Mouse (Mus musculus): ENCODE data around the gene Igf2bp2. TPM values are rescaled to one million over a fixed set of nuclear protein-coding genes. Genes with fewer than 3 reads are reported as not detected.

Igf2bp2 gene
- polyA plus RNA-seq, 1 experiment from 2014 or later, result 174 TPM

GRCm38 (mm10) chr16:22140861-22141260 is 22.2 kb downstream of the Igf2bp2 start:
- Histone ChIP-seq H3K4me3 (no peak overlapping the region), H3K9me3 (no peaks in the 10 kb centered on the region), H3K4me1 (0 out of 2 replicates have a peak, but pooled peaks cover 7% of the 10 kb centered on the region), H3K36me3 (replicated peaks) (peaks cover 49% of the 10 kb centered on the region), H3K27ac (replicated peaks) (no peak overlapping the region), H3K27me3 (replicated peaks; ENCODE audit: low read depth, poor library complexity, severe bottlenecking) (no peaks in the 10 kb centered on the region)
- 81% methylated on average over 6 of the region's 6 CpGs for WGBS
- DNase-seq (ENCODE audit: low spot score), result no peak

GRCm38 (mm10) chr16:22139821-22140220 is 23.3 kb downstream of the Igf2bp2 start:
- WGBS, result 75% methylated on average over 5 of the region's 5 CpGs

GRCm38 (mm10) chr16:22136198-22136597 is 26.9 kb downstream of the Igf2bp2 start:
- no peak for DNase-seq (ENCODE audit: low spot score)
- WGBS, result 90% methylated on average over 5 of the region's 5 CpGs
- H3K27me3 ChIP-seq (replicated peaks; ENCODE audit: low read depth, poor library complexity, severe bottlenecking), result no peaks in the 10 kb centered on the region

More at GRCm38 (mm10) chr16:22139821-22140220, 23.3 kb downstream of the Igf2bp2 start:
- Histone ChIP-seq H3K4me3 (no peak overlapping the region), H3K4me1 (0 out of 2 replicates have a peak, but pooled peaks cover 7% of the 10 kb centered on the region), H3K9me3 (no peaks in the 10 kb centered on the region), H3K27me3 (replicated peaks; ENCODE audit: low read depth, poor library complexity, severe bottlenecking) (no peaks in the 10 kb centered on the region), H3K36me3 (replicated peaks) (peaks cover 40% of the 10 kb centered on the region), H3K27ac (replicated peaks) (no peak overlapping the region)
- no peak for DNase-seq (ENCODE audit: low spot score)

GRCm38 (mm10) chr16:22131321-22131720 is 31.8 kb downstream of the Igf2bp2 start:
- H3K4me1 ChIP-seq, result peaks cover 7% of the 10 kb centered on the region; the same call in 1 of the 2 replicates
- 84% methylated on average over 6 of the region's 6 CpGs for WGBS
- peaks cover 23% of the 10 kb centered on the region for H3K36me3 ChIP-seq (replicated peaks)
- DNase-seq (ENCODE audit: low spot score), result no peak
- no peak overlapping the region for H3K4me3 ChIP-seq
- no peak overlapping the region for H3K27ac ChIP-seq (replicated peaks)
- no peaks in the 10 kb centered on the region for H3K27me3 ChIP-seq (replicated peaks; ENCODE audit: low read depth, poor library complexity, severe bottlenecking)
- H3K9me3 ChIP-seq, result no peaks in the 10 kb centered on the region

More at GRCm38 (mm10) chr16:22136198-22136597, 26.9 kb downstream of the Igf2bp2 start:
- Histone ChIP-seq H3K36me3 (replicated peaks) (peaks cover 8% of the 10 kb centered on the region), H3K4me1 (peaks cover 14% of the 10 kb centered on the region; the same call in 1 of the 2 replicates), H3K27ac (replicated peaks) (no peak overlapping the region), H3K4me3 (no peak overlapping the region), H3K9me3 (no peaks in the 10 kb centered on the region)

- WGBS, result 95% methylated on average over 7 of the region's 7 CpGs
These were observed 33.6 kb downstream of the Igf2bp2 start for GRCm38 (mm10) chr16:22129511-22129910.

GRCm38 (mm10) chr16:22128595-22128994 is 34.5 kb downstream of the Igf2bp2 start:
- Histone ChIP-seq H3K27me3 (replicated peaks; ENCODE audit: low read depth, poor library complexity, severe bottlenecking) (no peaks in the 10 kb centered on the region), H3K9me3 (no peaks in the 10 kb centered on the region), H3K4me1 (peaks cover 20% of the 10 kb centered on the region), H3K27ac (replicated peaks) (no peak overlapping the region), H3K36me3 (replicated peaks) (peaks cover 23% of the 10 kb centered on the region), H3K4me3 (no peak overlapping the region)
- DNase-seq (ENCODE audit: low spot score), result no peak
- WGBS, result 90% methylated on average over 2 of the region's 2 CpGs

More at GRCm38 (mm10) chr16:22129511-22129910, 33.6 kb downstream of the Igf2bp2 start:
- H3K27me3 ChIP-seq (replicated peaks; ENCODE audit: low read depth, poor library complexity, severe bottlenecking), result no peaks in the 10 kb centered on the region
- H3K9me3 ChIP-seq, result no peaks in the 10 kb centered on the region
- H3K4me3 ChIP-seq, result no peak overlapping the region
- H3K27ac ChIP-seq (replicated peaks), result no peak overlapping the region
- H3K4me1 ChIP-seq, result peaks cover 16% of the 10 kb centered on the region
- no peak for DNase-seq (ENCODE audit: low spot score)
- peaks cover 23% of the 10 kb centered on the region for H3K36me3 ChIP-seq (replicated peaks)

- H3K9me3 ChIP-seq, result no peaks in the 10 kb centered on the region
- no peak overlapping the region for H3K4me3 ChIP-seq
- WGBS, result 97% methylated on average over 5 of the region's 5 CpGs
- no peak for DNase-seq (ENCODE audit: low spot score)
- no peak overlapping the region for H3K27ac ChIP-seq (replicated peaks)
- no peaks in the 10 kb centered on the region for H3K27me3 ChIP-seq (replicated peaks; ENCODE audit: low read depth, poor library complexity, severe bottlenecking)
- H3K4me1 ChIP-seq, result peaks cover 15% of the 10 kb centered on the region
- H3K36me3 ChIP-seq (replicated peaks), result peaks cover 23% of the 10 kb centered on the region
These were observed 35.3 kb downstream of the Igf2bp2 start for GRCm38 (mm10) chr16:22127806-22128205.

GRCm38 (mm10) chr16:22126936-22127335 is 36.2 kb downstream of the Igf2bp2 start:
- DNase-seq (ENCODE audit: low spot score), result no peak
- no peaks in the 10 kb centered on the region for H3K9me3 ChIP-seq
- peaks cover 12% of the 10 kb centered on the region for H3K4me1 ChIP-seq
- no peak overlapping the region for H3K27ac ChIP-seq (replicated peaks)
- WGBS, result 92% methylated on average over 4 of the region's 4 CpGs
- no peaks in the 10 kb centered on the region for H3K27me3 ChIP-seq (replicated peaks; ENCODE audit: low read depth, poor library complexity, severe bottlenecking)
- H3K4me3 ChIP-seq, result no peak overlapping the region
- H3K36me3 ChIP-seq (replicated peaks), result peaks cover 23% of the 10 kb centered on the region

GRCm38 (mm10) chr16:22124325-22124918 is 38.7 kb downstream of the Igf2bp2 start:
- H3K36me3 ChIP-seq (replicated peaks), result peaks cover 29% of the 10 kb centered on the region
- H3K27me3 ChIP-seq (replicated peaks; ENCODE audit: low read depth, poor library complexity, severe bottlenecking), result no peaks in the 10 kb centered on the region

GRCm38 (mm10) chr16:22123658-22124057 is 39.4 kb downstream of the Igf2bp2 start:
- Histone ChIP-seq H3K27me3 (replicated peaks; ENCODE audit: low read depth, poor library complexity, severe bottlenecking) (no peaks in the 10 kb centered on the region), H3K9me3 (no peaks in the 10 kb centered on the region), H3K4me1 (peaks cover 12% of the 10 kb centered on the region), H3K4me3 (no peak overlapping the region), H3K36me3 (replicated peaks) (peaks cover 32% of the 10 kb centered on the region), H3K27ac (replicated peaks) (no peak overlapping the region)
- 37% methylated on average over 5 of the region's 5 CpGs for WGBS
- DNase-seq (ENCODE audit: low spot score), result peak; percentile 65

More at GRCm38 (mm10) chr16:22124325-22124918, 38.7 kb downstream of the Igf2bp2 start:
- H3K27ac ChIP-seq (replicated peaks), result no peak overlapping the region
- 74% methylated on average over 7 of the region's 7 CpGs for WGBS
- H3K4me1 ChIP-seq, result peaks cover 12% of the 10 kb centered on the region
- H3K4me3 ChIP-seq, result no peak overlapping the region
- no peaks in the 10 kb centered on the region for H3K9me3 ChIP-seq
- DNase-seq (ENCODE audit: low spot score), result no peak

GRCm38 (mm10) chr16:22121109-22121508 is 42.0 kb downstream of the Igf2bp2 start:
- no peaks in the 10 kb centered on the region for H3K27me3 ChIP-seq (replicated peaks; ENCODE audit: low read depth, poor library complexity, severe bottlenecking)
- DNase-seq (ENCODE audit: low spot score), result no peak
- H3K9me3 ChIP-seq, result no peaks in the 10 kb centered on the region
- peaks cover 17% of the 10 kb centered on the region for H3K4me1 ChIP-seq
- 96% methylated on average over 8 of the region's 8 CpGs for WGBS
- no peak overlapping the region for H3K4me3 ChIP-seq
- H3K27ac ChIP-seq (replicated peaks), result no peak overlapping the region
- H3K36me3 ChIP-seq (replicated peaks), result peaks cover 45% of the 10 kb centered on the region

GRCm38 (mm10) chr16:22119524-22119923 is 43.6 kb downstream of the Igf2bp2 start:
- Histone ChIP-seq H3K27me3 (replicated peaks; ENCODE audit: low read depth, poor library complexity, severe bottlenecking) (no peaks in the 10 kb centered on the region), H3K36me3 (replicated peaks) (peaks cover 48% of the 10 kb centered on the region), H3K27ac (replicated peaks) (no peak overlapping the region), H3K9me3 (no peaks in the 10 kb centered on the region), H3K4me3 (no peak overlapping the region), H3K4me1 (peaks cover 11% of the 10 kb centered on the region)
- DNase-seq (ENCODE audit: low spot score), result no peak
- WGBS, result 97% methylated on average over 15 of the region's 15 CpGs
